Mouse (Mus musculus): ENCODE data around the gene Ccdc146.

The Ccdc146 gene

DNA sequence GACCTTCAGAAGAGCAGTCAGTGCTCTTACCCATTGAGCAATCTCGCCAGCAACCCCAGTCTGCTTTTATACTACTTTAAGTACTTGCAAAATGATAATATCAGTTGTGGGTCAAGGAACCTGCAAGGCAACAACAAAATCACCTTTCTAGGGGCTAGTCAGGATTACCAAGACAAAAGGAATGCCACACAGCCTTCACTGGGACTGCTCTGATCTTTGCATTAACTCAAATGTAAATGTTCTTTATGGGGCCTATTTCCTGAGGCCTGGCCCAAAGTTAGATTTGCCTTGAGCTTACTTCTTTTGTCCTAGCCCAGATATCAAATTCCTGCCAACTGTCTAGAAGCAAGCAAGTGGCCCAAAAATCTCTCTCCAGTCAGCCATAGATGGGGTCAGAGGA lies 179.9 kb downstream of the Ccdc146 start:
- in situ Hi-C loops (cut with MboI; ENCODE audit: unreplicated experiment in 2 of 2), result no loop called here
